Comparison of ENCODE assay signal across 29 mouse cellular contexts in the genomic region with DNA sequence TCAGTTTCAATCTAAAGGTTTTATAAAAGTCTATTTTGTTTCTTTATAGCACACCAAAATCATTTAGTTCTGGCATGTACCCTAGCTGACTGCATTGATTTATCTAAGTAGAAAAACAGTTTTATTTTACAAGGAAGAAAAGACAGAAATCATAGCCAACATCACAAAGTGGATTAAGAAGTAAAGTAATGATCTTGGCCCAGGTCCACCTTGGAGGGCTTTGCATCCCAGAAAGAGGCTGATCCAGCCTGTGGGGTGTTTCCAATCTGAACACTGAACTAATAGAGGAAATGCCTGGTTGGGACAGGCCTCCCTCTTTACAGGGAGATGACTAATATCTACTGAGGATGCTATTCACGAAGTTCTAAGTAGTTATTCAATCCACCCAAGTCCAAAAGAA.
A peak's percentile ranks its signal among the peaks of the same experiment; 100 is the strongest.
DNase-seq lines count a peak whose midpoint lies in the region; ATAC-seq and TF ChIP-seq lines count a peak whose summit lies in the region.
"Had no signal": no experiment of that assay in that cellular context is flagged by ENCODE, and none has a peak within 500 bp of the region (broad histone marks: within the 10 kb centered on the region; RNA-seq: fewer than 3 reads in every experiment).

No protein-coding gene starts in this region.

- H3K27ac ChIP-seq in limb, embryonic 14.5 days (replicated peaks; ENCODE audit: low read depth, low read length), result no peak overlapping the region
- no peak overlapping the region for H3K27ac ChIP-seq in limb, embryonic 10.5 days
- H3K27ac ChIP-seq: embryonic facial prominence, embryonic 12.5 days; forebrain, embryonic 12.5 days; forebrain, embryonic 15.5 days; heart, adult 2 months; heart, embryonic 10.5 days; heart, embryonic 13.5 days; hindbrain, embryonic 14.5 days; hindbrain, postnatal 0 days had no signal

- H3K36me3 ChIP-seq in limb, embryonic 14.5 days (ENCODE audit: control insufficient read depth, insufficient read depth, low read length), result no peaks in the 10 kb centered on the region
- H3K36me3 ChIP-seq in limb, embryonic 10.5 days, result no peaks in the 10 kb centered on the region
- H3K36me3 ChIP-seq: embryonic facial prominence, embryonic 12.5 days; forebrain, embryonic 12.5 days; forebrain, embryonic 15.5 days; G1E; heart, embryonic 10.5 days; heart, embryonic 13.5 days had no signal

- DNase-seq in gastrocnemius, postnatal 10 days, result peak; percentile 10
- no peak for DNase-seq in gastrocnemius, adult 8-10 months (ENCODE audit: low spot score in 2 of 2)
- DNase-seq in kidney, postnatal 10 days, result peak; percentile 22
- DNase-seq in kidney, adult 9 months, result no peak
- peak; percentile 58 for DNase-seq in limb, embryonic 14.5 days (ENCODE audit: low spot score)
- DNase-seq in limb, embryonic 10.5 days (ENCODE audit: low spot score), result no peak
- peak; percentile 56 for DNase-seq in urinary bladder, postnatal 14 days (ENCODE audit: low spot score)
- no peak for DNase-seq in urinary bladder, postnatal 25 days (ENCODE audit: low spot score)
- DNase-seq: adrenal gland, postnatal 10 days; adrenal gland, postnatal 36 days; B cell, adult 2 months; cerebellum, adult 18-20 months; cerebellum, adult 9-10 months; cerebellum, postnatal 14 days; gastrocnemius, postnatal 36 days; heart, adult 2 months; heart, postnatal 14 days; heart, postnatal 4 days had no signal

- H3K4me1 ChIP-seq in limb, embryonic 14.5 days (ENCODE audit: control insufficient read depth, insufficient read depth, low read length), result no peaks in the 10 kb centered on the region
- no peaks in the 10 kb centered on the region for H3K4me1 ChIP-seq in limb, embryonic 10.5 days
- H3K4me1 ChIP-seq: embryonic facial prominence, embryonic 12.5 days; forebrain, embryonic 12.5 days; forebrain, embryonic 15.5 days; heart, embryonic 10.5 days; heart, embryonic 13.5 days had no signal

- TF ChIP-seq POLR2A in limb, embryonic 14.5 days (IDR thresholded peaks at IDR 0.05; ENCODE audit: borderline replicate concordance, extremely low read depth, insufficient read depth, insufficient read length), result no peak

- H3K9ac ChIP-seq in limb, embryonic 14.5 days (ENCODE audit: low read depth, low read length, severe bottlenecking), result no peak overlapping the region
- H3K9ac ChIP-seq: embryonic facial prominence, embryonic 12.5 days; forebrain, embryonic 12.5 days; forebrain, embryonic 15.5 days; heart, embryonic 13.5 days; hindbrain, embryonic 14.5 days had no signal

- no peak overlapping the region for H3K4me2 ChIP-seq in limb, embryonic 14.5 days (replicated peaks; ENCODE audit: low read depth, low read length, severe bottlenecking)
- H3K4me2 ChIP-seq: embryonic facial prominence, embryonic 12.5 days; forebrain, embryonic 12.5 days; forebrain, embryonic 15.5 days; heart, embryonic 13.5 days; hindbrain, embryonic 14.5 days had no signal

- WGBS in limb, embryonic 14.5 days, result 32% methylated on average over 1 of the region's 1 CpGs
- WGBS in limb, embryonic 10.5 days, result 56% methylated on average over 1 of the region's 1 CpGs

- no peaks in the 10 kb centered on the region for H3K27me3 ChIP-seq in limb, embryonic 14.5 days (ENCODE audit: control insufficient read depth, insufficient read depth, low read length)
- H3K27me3 ChIP-seq in limb, embryonic 10.5 days (ENCODE audit: low read depth, poor library complexity, severe bottlenecking), result no peaks in the 10 kb centered on the region
- H3K27me3 ChIP-seq: CH12.LX; embryonic facial prominence, embryonic 12.5 days; forebrain, embryonic 12.5 days; forebrain, embryonic 15.5 days; heart, embryonic 13.5 days; Patski had no signal

- ATAC-seq in limb, embryonic 14.5 days (ENCODE audit: low FRiP score, low read depth), result no peak
- ATAC-seq: forebrain, embryonic 15.5 days; hindbrain, postnatal 0 days; Patski had no signal

- H3K4me3 ChIP-seq in limb, embryonic 14.5 days (replicated peaks; ENCODE audit: low read length), result no peak overlapping the region
- no peak overlapping the region for H3K4me3 ChIP-seq in limb, embryonic 10.5 days
- H3K4me3 ChIP-seq: embryonic facial prominence, embryonic 12.5 days; erythroblast, embryonic 14.5 days; forebrain, embryonic 12.5 days; forebrain, embryonic 15.5 days; heart, adult 2 months; heart, embryonic 10.5 days; heart, embryonic 13.5 days had no signal

- no peaks in the 10 kb centered on the region for H3K9me3 ChIP-seq in limb, embryonic 14.5 days (ENCODE audit: control insufficient read depth, low read length)
- no peaks in the 10 kb centered on the region for H3K9me3 ChIP-seq in limb, embryonic 10.5 days (replicated peaks)
- H3K9me3 ChIP-seq: embryonic facial prominence, embryonic 12.5 days; forebrain, embryonic 12.5 days; forebrain, embryonic 15.5 days; G1E; heart, embryonic 10.5 days; heart, embryonic 13.5 days had no signal

Comparison
In these comparisons a context has a peak if more than half of its experiments do, and no peak if none do; other contexts are left out.
1. DNase-seq: peak in gastrocnemius, postnatal 10 days (single experiment), kidney, postnatal 10 days (single experiment), limb, embryonic 14.5 days (single experiment) and urinary bladder, postnatal 14 days (single experiment); none in gastrocnemius, adult 8-10 months (0 of 2), kidney, adult 9 months (single experiment), limb, embryonic 10.5 days (single experiment) and urinary bladder, postnatal 25 days (single experiment).